Mouse (Mus musculus): ENCODE results near the gene Nob1. TPM values are rescaled to one million over a fixed set of nuclear protein-coding genes. Genes with fewer than 3 reads are reported as not detected.

The Nob1 gene
- polyA plus RNA-seq, 1 experiment = 52.2 TPM

DNA sequence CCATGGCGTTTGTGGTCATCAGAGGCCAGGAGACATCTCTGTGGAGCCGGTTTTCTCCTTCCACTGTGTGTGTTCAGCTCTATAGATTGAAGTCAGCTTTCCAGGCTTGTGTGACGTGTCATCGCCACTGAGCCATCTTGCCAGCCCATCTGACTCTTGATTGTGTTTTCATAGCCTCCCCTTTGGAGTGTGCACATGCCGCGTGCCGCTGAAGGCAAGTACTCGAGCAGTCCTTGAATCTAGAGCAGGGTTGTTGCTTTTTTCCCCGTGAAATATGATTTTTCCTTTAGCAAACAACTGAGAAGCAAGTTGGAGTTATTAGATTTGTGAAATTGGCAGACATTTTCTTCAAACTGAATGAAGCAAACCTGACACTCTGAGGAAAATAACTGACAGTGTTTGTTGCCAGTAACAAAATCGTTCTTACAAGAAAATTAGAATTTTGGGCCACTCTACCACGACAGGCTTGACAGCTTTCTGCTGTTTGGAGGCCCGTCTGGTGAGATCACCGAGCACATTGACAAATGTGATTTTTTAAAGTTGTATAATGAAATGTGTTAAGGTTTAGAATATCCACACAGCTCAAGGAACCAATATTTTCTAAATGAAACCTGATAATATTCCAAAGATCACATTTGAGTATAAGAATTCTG, 26.7 kb upstream of the Nob1 start:
- Histone ChIP-seq H3K36me3 (ENCODE audit: control insufficient read depth, insufficient read depth, low read length) (peaks cover 5% of the 10 kb centered on the region), H3K27me3 (ENCODE audit: control insufficient read depth, insufficient read depth, low read length) (no peaks in the 10 kb centered on the region), H3K4me3 (ENCODE audit: control insufficient read depth, insufficient read depth, low read length) (no peak overlapping the region), H3K27ac (ENCODE audit: control insufficient read depth, insufficient read depth, low read length) (no peak overlapping the region), H3K4me1 (replicated peaks; ENCODE audit: control insufficient read depth, insufficient read depth, low read length) (peaks cover 6% of the 10 kb centered on the region)
- WGBS = 93% methylated on average over 13 of the region's 13 CpGs
- TF ChIP-seq POLR2A (IDR thresholded peaks at IDR 0.05; ENCODE audit: control insufficient read depth, extremely low read depth, insufficient read depth, low read length, poor library complexity) = no peak
- TF ChIP-seq CTCF (IDR thresholded peaks at IDR 0.05; ENCODE audit: borderline replicate concordance, control insufficient read depth, extremely low read depth, insufficient read depth, low read length, poor library complexity) = no peak
- DNase-seq = no peak

- Histone ChIP-seq H3K36me3 (ENCODE audit: control insufficient read depth, insufficient read depth, low read length) (peaks cover 5% of the 10 kb centered on the region), H3K4me3 (ENCODE audit: control insufficient read depth, insufficient read depth, low read length) (no peak overlapping the region), H3K4me1 (replicated peaks; ENCODE audit: control insufficient read depth, insufficient read depth, low read length) (peaks cover 6% of the 10 kb centered on the region), H3K27me3 (ENCODE audit: control insufficient read depth, insufficient read depth, low read length) (no peaks in the 10 kb centered on the region), H3K27ac (ENCODE audit: control insufficient read depth, insufficient read depth, low read length) (no peak overlapping the region)
- DNase-seq = no peak
- WGBS = 50% methylated on average over 6 of the region's 6 CpGs
- TF ChIP-seq CTCF (IDR thresholded peaks at IDR 0.05; ENCODE audit: borderline replicate concordance, control insufficient read depth, extremely low read depth, insufficient read depth, low read length, poor library complexity) (no peak), POLR2A (IDR thresholded peaks at IDR 0.05; ENCODE audit: control insufficient read depth, extremely low read depth, insufficient read depth, low read length, poor library complexity) (no peak)
Observed at GRCm38 (mm10) chr8:107449655-107450054, 24.8 kb upstream of the Nob1 start.

DNA sequence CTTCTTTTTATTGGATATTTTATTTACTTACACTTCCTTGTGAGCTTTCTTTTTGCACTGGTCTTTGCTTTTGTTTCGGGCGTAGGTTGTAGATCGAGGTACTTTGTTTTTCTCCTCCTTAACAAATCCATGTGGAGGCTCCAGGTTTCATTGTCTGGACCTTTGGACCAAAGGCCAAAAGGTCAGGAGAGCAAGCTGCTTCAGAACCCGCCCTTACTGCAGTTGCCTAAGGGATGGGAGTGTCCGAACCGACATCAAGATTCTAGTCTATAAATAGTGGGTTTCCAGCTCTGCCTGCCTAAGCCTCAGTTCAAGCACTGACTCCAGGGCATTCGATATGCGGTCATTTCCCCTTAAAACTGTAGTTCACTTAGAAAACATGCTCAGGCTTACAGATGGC, 24.3 kb upstream of the Nob1 start:
- Histone ChIP-seq H3K27ac (ENCODE audit: control insufficient read depth, insufficient read depth, low read length) (no peak overlapping the region), H3K4me3 (ENCODE audit: control insufficient read depth, insufficient read depth, low read length) (no peak overlapping the region), H3K36me3 (ENCODE audit: control insufficient read depth, insufficient read depth, low read length) (peaks cover 5% of the 10 kb centered on the region), H3K27me3 (ENCODE audit: control insufficient read depth, insufficient read depth, low read length) (no peaks in the 10 kb centered on the region), H3K4me1 (replicated peaks; ENCODE audit: control insufficient read depth, insufficient read depth, low read length) (peaks cover 6% of the 10 kb centered on the region)
- 87% methylated on average over 8 of the region's 8 CpGs for WGBS
- DNase-seq = no peak
- TF ChIP-seq CTCF (IDR thresholded peaks at IDR 0.05; ENCODE audit: borderline replicate concordance, control insufficient read depth, extremely low read depth, insufficient read depth, low read length, poor library complexity) = no peak
- no peak for TF ChIP-seq POLR2A (IDR thresholded peaks at IDR 0.05; ENCODE audit: control insufficient read depth, extremely low read depth, insufficient read depth, low read length, poor library complexity)

- peaks cover 6% of the 10 kb centered on the region for H3K4me1 ChIP-seq (replicated peaks; ENCODE audit: control insufficient read depth, insufficient read depth, low read length)
- H3K4me3 ChIP-seq (ENCODE audit: control insufficient read depth, insufficient read depth, low read length) = no peak overlapping the region
- 89% methylated on average over 4 of the region's 4 CpGs for WGBS
- H3K36me3 ChIP-seq (ENCODE audit: control insufficient read depth, insufficient read depth, low read length) = peaks cover under 1% of the 10 kb centered on the region
- TF ChIP-seq POLR2A (IDR thresholded peaks at IDR 0.05; ENCODE audit: control insufficient read depth, extremely low read depth, insufficient read depth, low read length, poor library complexity) (no peak), CTCF (IDR thresholded peaks at IDR 0.05; ENCODE audit: borderline replicate concordance, control insufficient read depth, extremely low read depth, insufficient read depth, low read length, poor library complexity) (no peak)
- no peak for DNase-seq
- no peaks in the 10 kb centered on the region for H3K27me3 ChIP-seq (ENCODE audit: control insufficient read depth, insufficient read depth, low read length)
- H3K27ac ChIP-seq (ENCODE audit: control insufficient read depth, insufficient read depth, low read length) = no peak overlapping the region
Observed at GRCm38 (mm10) chr8:107448382-107448889, 23.6 kb upstream of the Nob1 start.

DNA sequence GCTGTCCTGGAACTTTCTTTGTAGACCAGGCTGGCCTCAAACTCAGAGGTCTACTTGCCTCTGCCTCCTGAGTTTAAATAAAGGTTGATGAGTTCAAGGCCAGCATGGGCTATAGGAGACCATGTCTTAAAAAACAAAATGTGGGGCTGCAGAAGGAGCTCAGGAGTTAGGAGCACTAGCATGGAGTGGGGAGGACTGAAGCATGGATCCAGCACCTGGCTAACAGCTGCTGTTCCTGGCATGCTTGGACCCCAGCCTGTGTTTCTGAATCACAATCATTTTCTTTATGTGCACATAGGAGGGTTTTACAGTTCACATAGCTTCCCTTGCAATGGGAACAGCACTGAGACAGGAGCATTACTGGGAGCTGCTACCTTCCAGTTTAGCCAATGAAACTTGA, 22.9 kb upstream of the Nob1 start:
- H3K4me3 ChIP-seq (ENCODE audit: control insufficient read depth, insufficient read depth, low read length) = no peak overlapping the region
- H3K4me1 ChIP-seq (replicated peaks; ENCODE audit: control insufficient read depth, insufficient read depth, low read length) = peaks cover 6% of the 10 kb centered on the region
- DNase-seq = no peak
- H3K36me3 ChIP-seq (ENCODE audit: control insufficient read depth, insufficient read depth, low read length) = no peaks in the 10 kb centered on the region
- H3K27ac ChIP-seq (ENCODE audit: control insufficient read depth, insufficient read depth, low read length) = no peak overlapping the region
- H3K27me3 ChIP-seq (ENCODE audit: control insufficient read depth, insufficient read depth, low read length) = no peaks in the 10 kb centered on the region
- TF ChIP-seq CTCF (IDR thresholded peaks at IDR 0.05; ENCODE audit: borderline replicate concordance, control insufficient read depth, extremely low read depth, insufficient read depth, low read length, poor library complexity) (no peak), POLR2A (IDR thresholded peaks at IDR 0.05; ENCODE audit: control insufficient read depth, extremely low read depth, insufficient read depth, low read length, poor library complexity) (no peak)

GRCm38 (mm10) chr8:107444626-107445025, 19.8 kb upstream of the Nob1 start:
- 92% methylated on average over 3 of the region's 3 CpGs for WGBS
- H3K36me3 ChIP-seq (ENCODE audit: control insufficient read depth, insufficient read depth, low read length) = no peaks in the 10 kb centered on the region
- DNase-seq = no peak
- no peak overlapping the region for H3K27ac ChIP-seq (ENCODE audit: control insufficient read depth, insufficient read depth, low read length)
- H3K4me3 ChIP-seq (ENCODE audit: control insufficient read depth, insufficient read depth, low read length) = no peak overlapping the region
- no peaks in the 10 kb centered on the region for H3K27me3 ChIP-seq (ENCODE audit: control insufficient read depth, insufficient read depth, low read length)
- no peak for TF ChIP-seq CTCF (IDR thresholded peaks at IDR 0.05; ENCODE audit: borderline replicate concordance, control insufficient read depth, extremely low read depth, insufficient read depth, low read length, poor library complexity)
- no peak for TF ChIP-seq POLR2A (IDR thresholded peaks at IDR 0.05; ENCODE audit: control insufficient read depth, extremely low read depth, insufficient read depth, low read length, poor library complexity)
- H3K4me1 ChIP-seq (replicated peaks; ENCODE audit: control insufficient read depth, insufficient read depth, low read length) = peaks cover 3% of the 10 kb centered on the region; the same call in 1 of the 2 replicates

Data from thymus, adult 2 months (tissue).